Mouse (Mus musculus) lung, adult 2 months (tissue): ENCODE data around the gene Oaz1. TPM values are rescaled to one million over a fixed set of nuclear protein-coding genes. Genes with fewer than 3 reads are reported as not detected.

Experiments used
- DNase-seq: peaks from one replicate; pipeline ENCODE4 v3.0.0; 2022
- H3K4me1 ChIP-seq: fragments of 200-500 bp; 2 replicates; pipeline ENCODE4 v1.6.1; 2011; ENCODE audit warnings: low read length; ENCODE audit not compliant: control insufficient read depth, insufficient read depth
- H3K4me3 ChIP-seq: fragments of 200-500 bp; replicated peaks from 2 replicates; pipeline ENCODE3; 2011; ENCODE audit warnings: low read depth, mild to moderate bottlenecking, control low read depth, low read length; ENCODE audit errors: extremely low read depth
- CTCF ChIP-seq: fragments of 200-500 bp; IDR thresholded peaks from 2 replicates; pipeline ENCODE4 v1.5.1; 2011; ENCODE audit warnings: mild to moderate bottlenecking, low read length, control low read depth; ENCODE audit not compliant: insufficient read depth
- POLR2A ChIP-seq: fragments of 200-500 bp; IDR thresholded peaks from 2 replicates; pipeline ENCODE4 v1.6.1; 2011; ENCODE audit warnings: low read depth, mild to moderate bottlenecking, control low read depth, low read length, borderline replicate concordance; ENCODE audit errors: extremely low read depth
- WGBS: fragments of 180-500 bp; shearing (Covaris S2); methylation state at CpG from one replicate; pipeline ENCODE4 v1.1.7; 2018; 5-methylcytosine and 5-hydroxymethylcytosine counted together
- polyA plus RNA-seq: library from polyadenylated mRNA; depleted of rRNA; stranded (reverse); fragments of >200 nt; gene quantifications from 2 replicates; pipeline ENCODE4 v1.2.3, GENCODE M21; 2012; rRNA removed

Oaz1 gene
- polyA plus RNA-seq, 1 experiment = 804 TPM

GRCm38 (mm10) chr10:80858350-80858935, 32.0 kb downstream of the Oaz1 start:
- Histone ChIP-seq H3K4me3 (no peak overlapping the region), H3K4me1 (peaks cover 5% of the 10 kb centered on the region)
- no peak for DNase-seq
- WGBS = 64% methylated on average over 7 of the region's 7 CpGs
- TF ChIP-seq POLR2A (no peak), CTCF (no peak)

- no peak overlapping the region for H3K4me3 ChIP-seq
- TF ChIP-seq CTCF (no peak), POLR2A (no peak)
- WGBS = 96% methylated on average over 5 of the region's 5 CpGs
- no peak for DNase-seq
- no peaks in the 10 kb centered on the region for H3K4me1 ChIP-seq
These were observed 35.8 kb downstream of the Oaz1 start for GRCm38 (mm10) chr10:80862305-80862704.

- H3K4me3 ChIP-seq = no peak overlapping the region
- no peak for TF ChIP-seq POLR2A
- TF ChIP-seq CTCF = no peak
- H3K4me1 ChIP-seq = no peaks in the 10 kb centered on the region
- DNase-seq = no peak
- WGBS = 84% methylated on average over 16 of the region's 16 CpGs
These were observed 38.0 kb downstream of the Oaz1 start for GRCm38 (mm10) chr10:80864446-80864845.

- WGBS = 61% methylated on average over 4 of the region's 6 CpGs
These were observed 44.5 kb downstream of the Oaz1 start for GRCm38 (mm10) chr10:80870993-80871392.

GRCm38 (mm10) chr10:80871581-80871980, 45.1 kb downstream of the Oaz1 start, which contains the start of gene Tmprss9:
Tmprss9 (plus strand) TSS chr10:80871848.
- H3K4me3 ChIP-seq = no peak within 1 kb of the TSS
- WGBS = 29% methylated on average over 9 of the region's 9 CpGs
- H3K4me1 ChIP-seq = no peaks in the 10 kb centered on the region
- DNase-seq = no peak
- TF ChIP-seq POLR2A (no peak), CTCF (no peak)

More at GRCm38 (mm10) chr10:80870993-80871392, 44.5 kb downstream of the Oaz1 start:
- no peak for DNase-seq
- Histone ChIP-seq H3K4me1 (no peaks in the 10 kb centered on the region), H3K4me3 (no peak overlapping the region)
- TF ChIP-seq POLR2A (no peak), CTCF (no peak)

GRCm38 (mm10) chr10:80874035-80874434, 47.6 kb downstream of the Oaz1 start:
- TF ChIP-seq CTCF (no peak), POLR2A (no peak)
- H3K4me3 ChIP-seq = no peak overlapping the region
- no peaks in the 10 kb centered on the region for H3K4me1 ChIP-seq
- 74% methylated on average over 9 of the region's 9 CpGs for WGBS
- DNase-seq = no peak

GRCm38 (mm10) chr10:80876028-80876427, 49.6 kb downstream of the Oaz1 start:
- 28% methylated on average over 5 of the region's 5 CpGs for WGBS
- no peak overlapping the region for H3K4me3 ChIP-seq
- peak; percentile 51 for DNase-seq
- H3K4me1 ChIP-seq = no peaks in the 10 kb centered on the region
- TF ChIP-seq POLR2A = no peak
- TF ChIP-seq CTCF = peak; percentile 62

GRCm38 (mm10) chr10:80876594-80876993, 50.1 kb downstream of the Oaz1 start:
- Histone ChIP-seq H3K4me3 (no peak overlapping the region), H3K4me1 (no peaks in the 10 kb centered on the region)
- 28% methylated on average over 3 of the region's 3 CpGs for WGBS
- no peak for TF ChIP-seq POLR2A
- no peak for TF ChIP-seq CTCF
- no peak for DNase-seq

Other genes starting within 250 kb of the Oaz1 start
- 24.8 and 31.5 TPM in 2 replicates for gene Klf16, start 249.3 kb upstream of the Oaz1 start, polyA plus RNA-seq
- gene Abhd17a, start 236.3 kb upstream of the Oaz1 start, polyA plus RNA-seq = 191 and 262 TPM in 2 replicates
- 91.4 and 110 TPM in 2 replicates for gene Scamp4, start 223.8 kb upstream of the Oaz1 start, polyA plus RNA-seq
- 10.0 and 14.1 TPM in 2 replicates for gene Adat3, start 223.8 kb upstream of the Oaz1 start, polyA plus RNA-seq
- gene Gm49322, start 220.6 kb upstream of the Oaz1 start, polyA plus RNA-seq = 1.6 and 2.2 TPM in 2 replicates
- gene Csnk1g2, start 203.8 kb upstream of the Oaz1 start, polyA plus RNA-seq = 246 and 276 TPM in 2 replicates
- gene Btbd2, start 169.6 kb upstream of the Oaz1 start, polyA plus RNA-seq = 87.0 and 91.3 TPM in 2 replicates
- 267 and 338 TPM in 2 replicates for gene Mknk2, start 148.5 kb upstream of the Oaz1 start, polyA plus RNA-seq
- gene Mob3a, start 124.7 kb upstream of the Oaz1 start, polyA plus RNA-seq = 51.5 and 52.4 TPM in 2 replicates
- gene Izumo4, start 124.5 kb upstream of the Oaz1 start, polyA plus RNA-seq = 61.9 and 70.8 TPM in 2 replicates
- 111 and 136 TPM in 2 replicates for gene Ap3d1, start 84.4 kb upstream of the Oaz1 start, polyA plus RNA-seq
- gene Dot1l, start 71.5 kb upstream of the Oaz1 start, polyA plus RNA-seq = 29.9 and 43.0 TPM in 2 replicates
- 35.7 and 38.7 TPM in 2 replicates for gene Sf3a2, start 28.5 kb upstream of the Oaz1 start, polyA plus RNA-seq
- gene Plekhj1, start 28.0 kb upstream of the Oaz1 start, polyA plus RNA-seq = 51.2 and 58.8 TPM in 2 replicates
- gene Amh, start 21.4 kb upstream of the Oaz1 start, polyA plus RNA-seq = 0.62 and 1.3 TPM in 2 replicates
- 7.7 TPM in 1 of 2 replicates, not detected in the other for gene Jsrp1, start 13.2 kb upstream of the Oaz1 start, polyA plus RNA-seq
- gene Lingo3, start 17.4 kb downstream of the Oaz1 start, polyA plus RNA-seq = 0.10 and 0.31 TPM in 2 replicates
- 78.5 and 79.1 TPM in 2 replicates for gene Lsm7, start 28.6 kb downstream of the Oaz1 start, polyA plus RNA-seq
- gene Sppl2b, start 28.6 kb downstream of the Oaz1 start, polyA plus RNA-seq = 91.7 and 93.9 TPM in 2 replicates
- 0.06 and 0.07 TPM in 2 replicates for gene Tmprss9, start 45.2 kb downstream of the Oaz1 start, polyA plus RNA-seq
- 157 and 196 TPM in 2 replicates for gene Timm13, start 74.3 kb downstream of the Oaz1 start, polyA plus RNA-seq
- 9.4 and 11.3 TPM in 2 replicates for gene Lmnb2, start 91.6 kb downstream of the Oaz1 start, polyA plus RNA-seq
- 103 and 120 TPM in 2 replicates for gene Gadd45b, start 103.4 kb downstream of the Oaz1 start, polyA plus RNA-seq
- 2.6 and 3.0 TPM in 2 replicates for gene Gng7, start 188.3 kb downstream of the Oaz1 start, polyA plus RNA-seq
- 0.03 TPM in 1 of 2 replicates, not detected in the other for gene Diras1, start 199.0 kb downstream of the Oaz1 start, polyA plus RNA-seq
- 44.2 and 46.9 TPM in 2 replicates for gene Slc39a3, start 210.8 kb downstream of the Oaz1 start, polyA plus RNA-seq
- gene Sgta, start 233.5 kb downstream of the Oaz1 start, polyA plus RNA-seq = 182 and 183 TPM in 2 replicates
- gene Thop1, start 243.4 kb downstream of the Oaz1 start, polyA plus RNA-seq = 31.7 and 59.6 TPM in 2 replicates